In genomic region chrX:167205813-167206520, GRCm38 (mm10) we compare ENCODE assay signal across 8 mouse cellular contexts. TPM values are rescaled to one million over a fixed set of nuclear protein-coding genes. Genes with fewer than 3 reads are reported as not detected.
DNase-seq lines count a peak whose midpoint lies in the region; ATAC-seq and TF ChIP-seq lines count a peak whose summit lies in the region.

No protein-coding gene starts in this region.

- no peaks in the 10 kb centered on the region; the same call in 1 of the 2 replicates for H3K27me3 ChIP-seq in lung, embryonic 16.5 days (ENCODE audit: control insufficient read depth, insufficient read depth, low read depth, low read length)
- peaks cover 21% of the 10 kb centered on the region; the same call in 1 of the 2 replicates for H3K27me3 ChIP-seq in hindbrain, embryonic 13.5 days

- 0 out of 2 replicates have a peak overlapping the region, but pooled peaks have one; percentile 45 for H3K4me2 ChIP-seq in lung, embryonic 16.5 days (ENCODE audit: low read depth, low read length)
- peak overlapping the region; percentile 67 for H3K4me2 ChIP-seq in hindbrain, embryonic 13.5 days

- peaks cover 2% of the 10 kb centered on the region; the same call in 1 of the 2 replicates for H3K36me3 ChIP-seq in lung, embryonic 16.5 days (ENCODE audit: control insufficient read depth, insufficient read depth, low read length)
- H3K36me3 ChIP-seq in hindbrain, embryonic 13.5 days = no peaks in the 10 kb centered on the region

- H3K4me1 ChIP-seq in lung, embryonic 16.5 days (replicated peaks; ENCODE audit: control insufficient read depth, insufficient read depth, low read length) = peaks cover 5% of the 10 kb centered on the region; the same call in 1 of the 2 replicates
- no peaks in the 10 kb centered on the region; the same call in 1 of the 2 replicates for H3K4me1 ChIP-seq in cortical plate, adult 2 months (ENCODE audit: control insufficient read depth, insufficient read depth, low read length)
- H3K4me1 ChIP-seq in hindbrain, embryonic 13.5 days (replicated peaks) = peaks cover 15% of the 10 kb centered on the region

- no peaks in the 10 kb centered on the region for H3K9me3 ChIP-seq in lung, embryonic 16.5 days (ENCODE audit: control insufficient read depth, low read length)
- H3K9me3 ChIP-seq in hindbrain, embryonic 13.5 days = no peaks in the 10 kb centered on the region

- ATAC-seq in lung, embryonic 16.5 days (ENCODE audit: low read depth) = no peak
- no peak for ATAC-seq in hindbrain, embryonic 13.5 days (ENCODE audit: low FRiP score)
- no peak for ATAC-seq in frontal cortex, adult (ENCODE audit: low TSS enrichment)

- no peak overlapping the region for H3K9ac ChIP-seq in lung, embryonic 16.5 days (ENCODE audit: low read length)
- H3K9ac ChIP-seq in hindbrain, embryonic 13.5 days = no peak overlapping the region

- no peak for TF ChIP-seq CTCF in cortical plate, adult 2 months (IDR thresholded peaks at IDR 0.05; ENCODE audit: extremely low read depth, insufficient read depth, low read length)

- no peak for DNase-seq in lung, postnatal 10 days
- peak; percentile 61 for DNase-seq in naive thymus-derived CD4-positive, alpha-beta T cell, adult 2 months (ENCODE audit: low read depth)
- no peak for DNase-seq in right cerebral cortex, adult 2 months (ENCODE audit: low spot score in 2 of 2)
- no peak for DNase-seq in left cerebral cortex, adult 11 months (ENCODE audit: low spot score)

- no peak overlapping the region for H3K4me3 ChIP-seq in lung, embryonic 16.5 days (ENCODE audit: low read length)
- H3K4me3 ChIP-seq in cortical plate, adult 2 months (ENCODE audit: insufficient read depth, low read length) = 0 out of 2 replicates have a peak overlapping the region, but pooled peaks have one; percentile 78
- peak overlapping the region; percentile 58; the same call in 1 of the 2 replicates for H3K4me3 ChIP-seq in hindbrain, embryonic 13.5 days

- 62% methylated on average over 8 of the region's 8 CpGs for WGBS in lung, embryonic 16.5 days
- 50% methylated on average over 8 of the region's 8 CpGs for WGBS in hindbrain, embryonic 13.5 days

- H3K27ac ChIP-seq in lung, embryonic 16.5 days (ENCODE audit: low read length) = peak overlapping the region; percentile 61
- H3K27ac ChIP-seq in cortical plate, adult 2 months (ENCODE audit: insufficient read depth, low read length) = no peak overlapping the region
- H3K27ac ChIP-seq in hindbrain, embryonic 13.5 days = 0 out of 2 replicates have a peak overlapping the region, but pooled peaks have one; percentile 18

- no peak for TF ChIP-seq POLR2A in cortical plate, adult 2 months (IDR thresholded peaks at IDR 0.05; ENCODE audit: extremely low read depth, insufficient read depth, low read length)

RNA-seq across cellular contexts. Expression of gene Tmsb4x, which starts 3.1 kb away (rescaled TPM):
- 6,019 and 6,084 TPM in 2 replicates for polyA plus RNA-seq in lung, embryonic 16.5 days (2015; fragmentation: Nextera tagmentation; extraction: Ambion mirVana)
- polyA plus RNA-seq in cortical plate, adult 2 months (2012; rRNA removed) = 2,113 and 2,186 TPM in 2 replicates
- polyA plus RNA-seq in hindbrain, embryonic 13.5 days (2015; fragmentation: Nextera tagmentation; extraction: Ambion mirVana) = 6,428 and 6,647 TPM in 2 replicates

RNA-seq across cellular contexts. Expression of gene Tlr8, which starts 58.2 kb away (rescaled TPM):
- polyA plus RNA-seq in lung, embryonic 16.5 days (2015; fragmentation: Nextera tagmentation; extraction: Ambion mirVana) = 0.55 and 0.85 TPM in 2 replicates
- 0.08 and 0.09 TPM in 2 replicates for polyA plus RNA-seq in cortical plate, adult 2 months (2012; rRNA removed)
- polyA plus RNA-seq in hindbrain, embryonic 13.5 days (2015; fragmentation: Nextera tagmentation; extraction: Ambion mirVana) = 0.10 and 0.17 TPM in 2 replicates
